Mouse (Mus musculus) MEL (cell line): ENCODE data around the gene Brinp1. TPM values are rescaled to one million over a fixed set of nuclear protein-coding genes. Genes with fewer than 3 reads are reported as not detected.
"Not testable (repeated sequence)": the region's sequence is repeated elsewhere in the genome, so short reads cannot be mapped to it uniquely, and the experiment has no call there.

Experiments
- DNase-seq: peaks from one replicate; pipeline ENCODE4 v3.0.0; 2011; ENCODE audit warnings: low read depth, low spot score
- H3K27ac ChIP-seq: 2 replicates; pipeline ENCODE4 v1.5.1; 2012; ENCODE audit warnings: low read depth, mild to moderate bottlenecking, control low read depth, low read length, moderate library complexity; ENCODE audit not compliant: control insufficient read depth
- H3K27me3 ChIP-seq, 2 experiments: fragments of 150-350 bp in 1 of 2; sonication (generic) in 1 of 2; 2 replicates each; pipeline ENCODE4 v1.6.1; 2012; ENCODE audit warnings: low read length in 2 of 2, mild to moderate bottlenecking in 2 of 2, improper control_type of control experiment in 1 of 2, moderate library complexity in 1 of 2; ENCODE audit not compliant: insufficient read depth in 2 of 2, control insufficient read depth in 1 of 2
- H3K36me3 ChIP-seq, 2 experiments: 2 replicates each; pipeline ENCODE4 v1.6.1; 2012 to 2014; ENCODE audit warnings: low read length in 2 of 2, improper control_type of control experiment in 1 of 2, inconsistent platforms in 1 of 2, mild to moderate bottlenecking in 1 of 2; ENCODE audit not compliant: insufficient read depth in 2 of 2, control insufficient read depth in 1 of 2
- H3K4me1 ChIP-seq, 2 experiments: fragments of 150-350 bp in 1 of 2; sonication (generic) in 1 of 2; 2 replicates each; pipeline ENCODE4 v1.6.1; 2012; ENCODE audit warnings: low read length in 2 of 2, improper control_type of control experiment in 1 of 2, mild to moderate bottlenecking in 1 of 2; ENCODE audit not compliant: insufficient read depth in 2 of 2, control insufficient read depth in 1 of 2
- H3K4me3 ChIP-seq, 2 experiments: fragments of 150-350 bp in 1 of 2; sonication (generic) in 1 of 2; 2 replicates each; pipeline ENCODE4 v1.5.1; 2012; ENCODE audit warnings: low read depth in 2 of 2, low read length in 2 of 2, mild to moderate bottlenecking in 2 of 2, moderate library complexity in 2 of 2, control low read depth in 1 of 2, improper control_type of control experiment in 1 of 2; ENCODE audit not compliant: control insufficient read depth in 1 of 2, insufficient read depth in 1 of 2
- H3K79me2 ChIP-seq: 2 replicates; pipeline ENCODE4 v1.6.1; 2012; ENCODE audit warnings: mild to moderate bottlenecking, low read length, moderate library complexity; ENCODE audit not compliant: control insufficient read depth, poor library complexity, insufficient read depth
- H3K9ac ChIP-seq: 2 replicates; pipeline ENCODE4 v1.6.1; 2012; ENCODE audit warnings: low read depth, mild to moderate bottlenecking, control low read depth, low read length, moderate library complexity; ENCODE audit not compliant: control insufficient read depth, poor library complexity, severe bottlenecking
- H3K9me3 ChIP-seq: fragments of 150-350 bp; sonication (generic); replicated peaks from 2 replicates; pipeline ENCODE4 v1.6.1; 2012; ENCODE audit warnings: mild to moderate bottlenecking, low read length, improper control_type of control experiment, moderate library complexity; ENCODE audit not compliant: insufficient read depth
- CTCF ChIP-seq, 3 experiments: IDR thresholded peaks in 2 of 3; conservative IDR thresholded peaks in 1 of 3; 2 replicates each; pipeline ENCODE4 v1.5.1; 2011 to 2012; ENCODE audit warnings: low read length in 3 of 3, low read depth in 2 of 3, mild to moderate bottlenecking in 2 of 3, improper control_type of control experiment in 1 of 3, inconsistent platforms in 1 of 3, mixed read lengths in 1 of 3, moderate library complexity in 1 of 3; ENCODE audit not compliant: control insufficient read depth in 1 of 3, insufficient read depth in 1 of 3, poor library complexity in 1 of 3, severe bottlenecking in 1 of 3
- ELF1 ChIP-seq: IDR thresholded peaks from 2 replicates; pipeline ENCODE4 v1.6.1; 2014; ENCODE audit warnings: low read depth, mild to moderate bottlenecking, inconsistent platforms, low read length, improper control_type of control experiment, moderate library complexity
- ETS1 ChIP-seq: IDR thresholded peaks from 2 replicates; pipeline ENCODE4 v1.6.1; 2012; ENCODE audit warnings: low read depth, mild to moderate bottlenecking, inconsistent platforms, low read length, improper control_type of control experiment, moderate library complexity
- GABPA ChIP-seq: IDR thresholded peaks from 2 replicates; pipeline ENCODE4 v1.6.1; 2012; ENCODE audit warnings: low read depth, mild to moderate bottlenecking, inconsistent platforms, low read length, improper control_type of control experiment, moderate library complexity
- KAT2A ChIP-seq: conservative IDR thresholded peaks from 2 replicates; pipeline ENCODE4 v1.6.1; 2012; ENCODE audit warnings: low read depth, low read length, improper control_type of control experiment, inconsistent platforms
- NELFE ChIP-seq: IDR thresholded peaks from 2 replicates; pipeline ENCODE4 v1.6.1; 2011; ENCODE audit warnings: low read depth, low read length, improper control_type of control experiment
- RAD21 ChIP-seq: IDR thresholded peaks from 2 replicates; pipeline ENCODE4 v1.6.1; 2011; ENCODE audit warnings: mild to moderate bottlenecking, low read depth, low read length, improper control_type of control experiment
- RCOR1 ChIP-seq: IDR thresholded peaks from 2 replicates; pipeline ENCODE4 v1.6.1; 2012; ENCODE audit warnings: low read depth, mild to moderate bottlenecking, inconsistent platforms, low read length, improper control_type of control experiment
- SIN3A ChIP-seq: IDR thresholded peaks from 2 replicates; pipeline ENCODE4 v1.6.1; 2012; ENCODE audit warnings: low read length, improper control_type of control experiment, inconsistent platforms
- SMC3 ChIP-seq: IDR thresholded peaks from 2 replicates; pipeline ENCODE4 v1.6.1; 2011; ENCODE audit warnings: low read depth, low read length, improper control_type of control experiment
- USF1 ChIP-seq: IDR thresholded peaks from 2 replicates; pipeline ENCODE4 v1.6.1; 2014; ENCODE audit warnings: low read depth, mild to moderate bottlenecking, inconsistent platforms, low read length, improper control_type of control experiment, moderate library complexity
- ZC3H11A ChIP-seq: IDR thresholded peaks from 2 replicates; pipeline ENCODE4 v1.6.1; 2012; ENCODE audit warnings: low read depth, mild to moderate bottlenecking, inconsistent platforms, low read length, improper control_type of control experiment
- ZKSCAN1 ChIP-seq: IDR thresholded peaks from 2 replicates; pipeline ENCODE4 v1.6.1; 2012; ENCODE audit warnings: low read depth, mild to moderate bottlenecking, inconsistent platforms, low read length, improper control_type of control experiment, moderate library complexity
- ZMIZ1 ChIP-seq: IDR thresholded peaks from 2 replicates; pipeline ENCODE4 v1.6.1; 2012; ENCODE audit warnings: low read depth, mild to moderate bottlenecking, inconsistent platforms, low read length, improper control_type of control experiment, moderate library complexity
- polyA plus RNA-seq, 2 experiments: library from polyadenylated mRNA; stranded (reverse) in 1 of 2; unstranded in 1 of 2; fragments of >175 nt in 1 of 2; fragments of >200 nt in 1 of 2; gene quantifications; 2 replicates each; pipeline versions ENCODE4 v1.2.1 to v1.2.4; 2012; ENCODE audit warnings: low replicate concordance in 2 of 2, low read depth in 1 of 2; ENCODE audit not compliant: insufficient read length in 2 of 2, insufficient read depth in 1 of 2, missing spikeins in 1 of 2
- total RNA-seq: library from RNA; depleted of rRNA; stranded (reverse); fragments of 300-350 nt; gene quantifications from 2 replicates; pipeline ENCODE4 v1.2.3, GENCODE M21; 2012

Brinp1 gene
- total and polyA plus RNA-seq, 3 experiments = not detected

DNA sequence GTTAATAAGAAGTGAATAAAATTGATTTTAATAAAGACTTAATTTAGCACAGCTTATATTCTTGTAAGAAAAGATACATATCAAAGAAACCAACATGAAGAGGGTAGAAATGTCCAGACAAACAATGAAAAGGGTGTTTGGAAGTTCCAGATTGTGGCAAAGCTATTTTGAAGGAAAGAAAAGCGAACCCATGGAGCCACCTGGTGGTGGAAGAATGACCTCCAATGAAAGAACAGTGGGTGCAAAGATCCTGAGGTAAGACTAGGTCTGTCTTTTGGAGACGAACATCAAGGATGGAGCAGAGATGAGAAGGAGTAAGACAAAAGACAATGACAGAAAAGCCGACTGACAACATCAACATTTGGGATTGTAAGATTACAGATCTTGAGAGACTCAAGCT, 108.2 kb downstream of the Brinp1 start:
- H3K79me2 ChIP-seq = no peaks in the 10 kb centered on the region
- H3K4me1 ChIP-seq = no peaks in the 10 kb centered on the region
- TF ChIP-seq CTCF (IDR thresholded peaks at IDR 0.05 in 2 of 3, conservative IDR thresholded peaks at IDR 0.05 in 1 of 3; ENCODE audit: control insufficient read depth in 1 of 3, insufficient read depth in 1 of 3, low read depth in 2 of 3, low read length in 3 of 3, poor library complexity in 1 of 3, severe bottlenecking in 1 of 3) = peak in 1 of 3 experiments; percentile 18; a peak in 1 of 6 replicates
- peak; percentile 22; the same call in 1 of the 2 replicates for TF ChIP-seq SMC3
- no peak for TF ChIP-seq RCOR1
- TF ChIP-seq KAT2A = no peak
- no peak for TF ChIP-seq SIN3A
- peak; percentile 18 for TF ChIP-seq RAD21
- H3K36me3 ChIP-seq = no peaks in the 10 kb centered on the region
- H3K27me3 ChIP-seq = no peaks in the 10 kb centered on the region
- no peak overlapping the region for H3K9ac ChIP-seq
- peak; percentile 2 for DNase-seq
- no peak overlapping the region for H3K4me3 ChIP-seq
- H3K27ac ChIP-seq = no peak overlapping the region
- no peaks in the 10 kb centered on the region for H3K9me3 ChIP-seq

DNA sequence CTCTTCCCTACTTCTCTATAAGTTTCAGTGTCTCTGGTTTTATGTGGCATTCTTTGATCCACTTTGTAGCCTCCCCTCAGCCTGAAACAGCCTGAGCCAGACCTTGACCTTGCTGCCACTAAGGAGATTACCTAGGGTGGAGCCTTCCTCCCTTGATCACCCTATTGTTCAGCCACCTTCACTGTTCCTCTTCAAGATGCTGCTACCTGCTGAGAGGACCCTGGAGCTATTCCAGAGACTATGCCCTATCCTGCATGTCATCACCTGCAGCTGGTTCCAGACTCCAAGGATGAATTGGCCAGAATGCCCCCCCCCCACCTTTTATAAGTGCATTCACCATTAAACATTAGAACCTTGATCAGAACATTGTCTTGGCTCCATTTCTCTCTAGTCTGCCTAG, 140.2 kb downstream of the Brinp1 start:
- not testable (repeated sequence) for H3K4me3 ChIP-seq, H3K27me3 ChIP-seq, H3K79me2 ChIP-seq, H3K9me3 ChIP-seq, DNase-seq, H3K9ac ChIP-seq, H3K36me3 ChIP-seq, H3K4me1 ChIP-seq, H3K27ac ChIP-seq

DNA sequence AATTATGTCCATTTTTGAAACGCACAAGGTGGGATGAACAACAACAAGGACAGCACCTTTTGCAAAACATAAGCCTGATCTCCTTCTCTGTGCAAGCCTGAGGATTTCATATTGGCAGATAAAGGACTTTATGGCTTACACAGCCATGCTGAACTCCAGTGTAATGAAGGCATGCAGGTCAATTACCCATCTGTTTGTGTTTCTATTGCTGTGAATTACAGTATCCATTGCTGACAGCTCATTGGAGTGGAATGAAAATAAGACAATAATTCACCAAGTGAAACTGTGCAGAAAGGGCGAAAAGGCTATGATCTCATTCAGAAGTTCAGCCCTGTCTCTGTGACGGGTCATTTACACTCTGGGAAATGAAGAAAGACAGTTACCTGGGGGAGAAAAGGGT, 147.7 kb downstream of the Brinp1 start:
- no peak overlapping the region for H3K9ac ChIP-seq
- DNase-seq = no peak

More for the DNA sequence above, 147.7 kb downstream of the Brinp1 start:
- Histone ChIP-seq H3K9me3 (no peaks in the 10 kb centered on the region), H3K4me3 (no peak overlapping the region), H3K4me1 (no peaks in the 10 kb centered on the region), H3K27me3 (no peaks in the 10 kb centered on the region)
- no peak for TF ChIP-seq ETS1
- no peak for TF ChIP-seq ZC3H11A
- no peak for TF ChIP-seq NELFE
- no peak for TF ChIP-seq ELF1
- no peak for TF ChIP-seq CTCF (IDR thresholded peaks at IDR 0.05 in 2 of 3, conservative IDR thresholded peaks at IDR 0.05 in 1 of 3; ENCODE audit: control insufficient read depth in 1 of 3, insufficient read depth in 1 of 3, low read depth in 2 of 3, low read length in 3 of 3, poor library complexity in 1 of 3, severe bottlenecking in 1 of 3)
- TF ChIP-seq ZKSCAN1 = no peak
- no peak for TF ChIP-seq USF1
- no peak for TF ChIP-seq ZMIZ1
- no peak for TF ChIP-seq GABPA
- TF ChIP-seq, all 39 proteins: peak for 0
- Histone ChIP-seq H3K36me3 (no peaks in the 10 kb centered on the region), H3K79me2 (no peaks in the 10 kb centered on the region), H3K27ac (no peak overlapping the region)
